Mouse (Mus musculus) hindbrain, postnatal 0 days (tissue): ENCODE data around the gene Pes1. TPM values are rescaled to one million over a fixed set of nuclear protein-coding genes. Genes with fewer than 3 reads are reported as not detected.

ENCODE experiments used
- ATAC-seq: fragments of 200-750 bp; cut with Nextera tagmentation; 2 replicates; pipeline ENCODE4 v1.8.0; 2017; ENCODE audit warnings: mild to moderate bottlenecking, moderate TSS enrichment, moderate library complexity
- DNase-seq: peaks from one replicate; pipeline ENCODE4 v3.0.0-alpha.2; 2015; ENCODE audit warnings: low spot score
- H3K27ac ChIP-seq: fragments of 300-500 bp; sonication (generic); 2 replicates; pipeline ENCODE4 v1.5.1; 2014; ENCODE audit warnings: mild to moderate bottlenecking
- H3K27me3 ChIP-seq: fragments of 300-500 bp; sonication (generic); 2 replicates; pipeline ENCODE4 v1.6.1; 2014; ENCODE audit warnings: low read length, mixed read lengths; ENCODE audit not compliant: insufficient read depth
- H3K36me3 ChIP-seq: fragments of 300-500 bp; sonication (generic); 2 replicates; pipeline ENCODE4 v1.6.1; 2014; ENCODE audit warnings: low read length, mixed read lengths; ENCODE audit not compliant: insufficient read depth
- H3K4me1 ChIP-seq: fragments of 300-500 bp; sonication (generic); 2 replicates; pipeline ENCODE4 v1.6.1; 2014; ENCODE audit warnings: antibody characterized with exemption, low read length, mixed read lengths; ENCODE audit not compliant: insufficient read depth
- H3K4me2 ChIP-seq: fragments of 300-500 bp; sonication (generic); 2 replicates; pipeline ENCODE4 v1.6.1; 2014; ENCODE audit warnings: low read depth, mild to moderate bottlenecking, low read length, moderate library complexity, mixed read lengths
- H3K4me3 ChIP-seq: fragments of 300-500 bp; sonication (generic); 2 replicates; pipeline ENCODE4 v1.5.1; 2014; ENCODE audit warnings: low read length
- H3K9ac ChIP-seq: fragments of 300-500 bp; sonication (generic); replicated peaks from 2 replicates; pipeline ENCODE4 v1.6.1; 2014; ENCODE audit warnings: mild to moderate bottlenecking, low read length, moderate library complexity, mixed read lengths
- H3K9me3 ChIP-seq: fragments of 300-500 bp; sonication (generic); 2 replicates; pipeline ENCODE4 v1.6.1; 2016; ENCODE audit warnings: low read length, mixed read lengths
- CTCF ChIP-seq: IDR thresholded peaks from 2 replicates; pipeline ENCODE4 v1.5.1; 2016; ENCODE audit warnings: antibody characterized with exemption, control low read depth, low read depth
- WGBS: fragments of 180-500 bp; shearing (Covaris S2); extraction: QIAGEN DNeasy Blood & Tissue Kit; methylation state at CpG from one replicate; pipeline ENCODE4 v1.1.7; 2014; 5-methylcytosine and 5-hydroxymethylcytosine counted together
- polyA plus RNA-seq: library from polyadenylated mRNA; unstranded; fragments of >200 nt; fragmentation: Nextera tagmentation; extraction: Ambion mirVana; gene quantifications from 2 replicates; pipeline ENCODE4 v1.2.1, GENCODE M21; 2015
- total RNA-seq: library from RNA; depleted of rRNA; stranded (reverse); fragments of >200 nt; gene quantifications from 2 replicates; pipeline ENCODE4 v1.2.3, GENCODE M21; 2014; rRNA removed

The Pes1 gene
- total and polyA plus RNA-seq, 2 experiments from 2014 or later, result 36.4 to 44.5 TPM

- no peak overlapping the region for H3K4me2 ChIP-seq
- ATAC-seq (no peak), DNase-seq (no peak)
- H3K4me3 ChIP-seq, result no peak overlapping the region
- TF ChIP-seq CTCF, result no peak
- no peaks in the 10 kb centered on the region for H3K36me3 ChIP-seq
- H3K9ac ChIP-seq, result no peak overlapping the region
- 81% methylated on average over 8 of the region's 8 CpGs for WGBS
- no peaks in the 10 kb centered on the region for H3K27me3 ChIP-seq
- H3K27ac ChIP-seq, result no peak overlapping the region
- H3K9me3 ChIP-seq, result no peaks in the 10 kb centered on the region
- H3K4me1 ChIP-seq, result no peaks in the 10 kb centered on the region
Observed at GRCm38 (mm10) chr11:4027066-4027465, 63.3 kb downstream of the Pes1 start.

GRCm38 (mm10) chr11:4027561-4028334, 64.0 kb downstream of the Pes1 start:
- Histone ChIP-seq H3K36me3 (no peaks in the 10 kb centered on the region), H3K4me1 (no peaks in the 10 kb centered on the region), H3K4me3 (no peak overlapping the region), H3K27me3 (no peaks in the 10 kb centered on the region), H3K27ac (no peak overlapping the region), H3K9me3 (no peaks in the 10 kb centered on the region), H3K9ac (no peak overlapping the region), H3K4me2 (no peak overlapping the region)
- DNase-seq (no peak), ATAC-seq (no peak)
- WGBS, result 80% methylated on average over 9 of the region's 9 CpGs
- TF ChIP-seq CTCF, result no peak

GRCm38 (mm10) chr11:4029343-4029742, 65.6 kb downstream of the Pes1 start:
- no peak overlapping the region for H3K4me3 ChIP-seq
- H3K9me3 ChIP-seq, result no peaks in the 10 kb centered on the region
- no peak overlapping the region for H3K9ac ChIP-seq
- no peaks in the 10 kb centered on the region for H3K4me1 ChIP-seq
- no peak overlapping the region for H3K27ac ChIP-seq
- no peak for ATAC-seq
- no peak overlapping the region for H3K4me2 ChIP-seq
- DNase-seq, result no peak
- H3K36me3 ChIP-seq, result no peaks in the 10 kb centered on the region
- 69% methylated on average over 4 of the region's 4 CpGs for WGBS
- 0 out of 2 replicates have a peak, but pooled peaks have one; percentile 9 for TF ChIP-seq CTCF
- H3K27me3 ChIP-seq, result no peaks in the 10 kb centered on the region

Other genes with a start within 250 kb of the Pes1 start
- 78.3 and 87.5 TPM in 2 replicates for gene Osbp2, start 100.1 kb upstream of the Pes1 start, total RNA-seq
- 33.8 and 39.7 TPM in 2 replicates for gene Osbp2, start 100.1 kb upstream of the Pes1 start, polyA plus RNA-seq
- 0.21 and 0.90 TPM in 2 replicates for gene 4921536K21Rik, start 68.9 kb upstream of the Pes1 start, total RNA-seq
- gene 4921536K21Rik, start 68.9 kb upstream of the Pes1 start, polyA plus RNA-seq, result 0.41 and 0.42 TPM in 2 replicates
- gene Dusp18, start 68.7 kb upstream of the Pes1 start, total RNA-seq, result 14.4 and 16.9 TPM in 2 replicates
- 15.4 and 16.3 TPM in 2 replicates for gene Dusp18, start 68.7 kb upstream of the Pes1 start, polyA plus RNA-seq
- 48.6 and 52.4 TPM in 2 replicates for gene Slc35e4, start 49.3 kb upstream of the Pes1 start, total RNA-seq
- gene Slc35e4, start 49.3 kb upstream of the Pes1 start, polyA plus RNA-seq, result 23.5 and 25.8 TPM in 2 replicates
- 35.8 and 39.4 TPM in 2 replicates for gene Tcn2, start 31.8 kb upstream of the Pes1 start, total RNA-seq
- 29.3 and 30.8 TPM in 2 replicates for gene Tcn2, start 31.8 kb upstream of the Pes1 start, polyA plus RNA-seq
- not detected in 2 replicates for gene 4930556J24Rik, start 12.8 kb downstream of the Pes1 start, total RNA-seq
- 0.25 and 0.35 TPM in 2 replicates for gene 4930556J24Rik, start 12.8 kb downstream of the Pes1 start, polyA plus RNA-seq
- 30.3 and 34.6 TPM in 2 replicates for gene Gal3st1, start 19.7 kb downstream of the Pes1 start, total RNA-seq
- gene Gal3st1, start 19.7 kb downstream of the Pes1 start, polyA plus RNA-seq, result 18.5 and 18.8 TPM in 2 replicates
- gene Sec14l4, start 67.5 kb downstream of the Pes1 start, total RNA-seq, result not detected in 2 replicates
- gene Sec14l4, start 67.5 kb downstream of the Pes1 start, polyA plus RNA-seq, result not detected in 2 replicates
- 0.36 and 1.6 TPM in 2 replicates for gene Sec14l3, start 100.9 kb downstream of the Pes1 start, total RNA-seq
- gene Sec14l3, start 100.9 kb downstream of the Pes1 start, polyA plus RNA-seq, result 1.7 and 1.8 TPM in 2 replicates
- 14.8 and 20.4 TPM in 2 replicates for gene Mtfp1, start 131.5 kb downstream of the Pes1 start, total RNA-seq
- gene Mtfp1, start 131.5 kb downstream of the Pes1 start, polyA plus RNA-seq, result 17.7 TPM in 2 replicates
- gene Sec14l2, start 159.4 kb downstream of the Pes1 start, total RNA-seq, result 13.4 and 13.9 TPM in 2 replicates
- gene Sec14l2, start 159.4 kb downstream of the Pes1 start, polyA plus RNA-seq, result 8.1 and 9.5 TPM in 2 replicates
- 84.3 and 90.4 TPM in 2 replicates for gene Rnf215, start 171.2 kb downstream of the Pes1 start, total RNA-seq
- 49.7 and 51.0 TPM in 2 replicates for gene Rnf215, start 171.2 kb downstream of the Pes1 start, polyA plus RNA-seq
- 20.8 TPM in 2 replicates for gene Ccdc157, start 196.3 kb downstream of the Pes1 start, total RNA-seq
- gene Ccdc157, start 196.3 kb downstream of the Pes1 start, polyA plus RNA-seq, result 10.3 and 10.9 TPM in 2 replicates
- gene Sf3a1, start 196.4 kb downstream of the Pes1 start, total RNA-seq, result 41.9 and 45.4 TPM in 2 replicates
- gene Sf3a1, start 196.4 kb downstream of the Pes1 start, polyA plus RNA-seq, result 30.6 and 31.6 TPM in 2 replicates
- gene Tbc1d10a, start 222.8 kb downstream of the Pes1 start, total RNA-seq, result 59.1 and 60.8 TPM in 2 replicates
- gene Tbc1d10a, start 222.8 kb downstream of the Pes1 start, polyA plus RNA-seq, result 34.2 TPM in 2 replicates